Mouse (Mus musculus) thymus, postnatal 10 days (tissue): ENCODE measurements at regions not wholly inside any gene's neighbourhood (a gene's known extent, or its start where the extent isn't known, plus 50 kb on each side); places are given as distances from the start of the nearest gene placed in this dataset.

ENCODE experiments used
- DNase-seq, 2 experiments: peaks; one replicate each; pipeline ENCODE4 v3.0.0; 2021; ENCODE audit warnings: low spot score in 2 of 2

DNA sequence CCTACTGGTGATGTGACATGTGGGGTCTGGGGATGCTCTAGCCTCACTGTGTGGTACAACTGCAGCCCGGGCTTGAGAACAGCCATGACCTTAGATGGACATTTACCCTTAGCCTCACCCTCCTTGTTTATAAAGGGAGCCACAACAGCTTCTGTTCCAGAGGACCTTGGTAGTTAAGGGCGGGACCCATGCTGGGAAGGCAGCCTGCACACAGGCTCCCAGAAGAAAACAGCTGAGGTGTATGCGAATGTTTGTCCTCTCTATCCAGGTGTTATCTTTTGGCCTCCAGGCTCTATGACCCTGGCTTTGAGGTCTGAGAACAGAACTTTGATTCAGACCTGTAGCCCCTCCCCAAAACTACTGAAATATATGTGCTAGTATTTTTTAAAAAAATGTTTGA, 102.1 kb upstream of the Mki67 start:
- no peak for DNase-seq

- no peak for DNase-seq
Measured at GRCm38 (mm10) chr7:135823884-135824750, 108.0 kb upstream of the Mki67 start.

GRCm38 (mm10) chr7:135829246-135829645, 113.1 kb upstream of the Mki67 start:
- DNase-seq, result no peak

GRCm38 (mm10) chr7:135833425-135833824, 117.3 kb upstream of the Mki67 start:
- DNase-seq, result no peak

GRCm38 (mm10) chr7:135836808-135837733, 120.9 kb upstream of the Mki67 start:
- peak in 1 of 2 experiments; percentile 20 for DNase-seq

GRCm38 (mm10) chr7:135844018-135844417, 127.9 kb upstream of the Mki67 start:
- no peak for DNase-seq

- no peak for DNase-seq
Measured at GRCm38 (mm10) chr7:135847304-135847703, 131.1 kb upstream of the Mki67 start.

DNA sequence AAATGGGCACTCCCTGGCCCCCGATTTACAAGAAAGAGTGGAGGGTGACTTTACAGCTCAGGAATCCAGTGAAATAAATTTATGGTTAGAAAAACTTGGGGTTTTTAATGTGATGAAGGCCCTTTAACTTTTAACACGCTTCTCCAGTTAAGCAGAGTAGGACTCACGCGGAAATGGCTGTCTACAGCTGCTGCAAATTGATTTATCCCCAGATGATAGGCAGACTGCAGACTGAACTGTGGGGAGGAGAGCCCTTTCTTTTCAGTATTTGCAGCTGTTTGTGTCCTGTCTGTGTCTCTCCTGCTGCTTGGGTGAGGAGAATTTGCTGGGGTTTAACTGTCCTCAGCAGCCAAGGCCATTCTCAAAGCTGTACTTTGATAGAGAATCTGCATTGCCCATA, 132.0 kb upstream of the Mki67 start:
- no peak for DNase-seq

- no peak for DNase-seq
Measured at GRCm38 (mm10) chr7:135848833-135849232, 132.7 kb upstream of the Mki67 start.

- peak in 1 of 2 experiments; percentile 26 for DNase-seq
Measured at GRCm38 (mm10) chr7:135853127-135853813, 137.1 kb upstream of the Mki67 start.

DNA sequence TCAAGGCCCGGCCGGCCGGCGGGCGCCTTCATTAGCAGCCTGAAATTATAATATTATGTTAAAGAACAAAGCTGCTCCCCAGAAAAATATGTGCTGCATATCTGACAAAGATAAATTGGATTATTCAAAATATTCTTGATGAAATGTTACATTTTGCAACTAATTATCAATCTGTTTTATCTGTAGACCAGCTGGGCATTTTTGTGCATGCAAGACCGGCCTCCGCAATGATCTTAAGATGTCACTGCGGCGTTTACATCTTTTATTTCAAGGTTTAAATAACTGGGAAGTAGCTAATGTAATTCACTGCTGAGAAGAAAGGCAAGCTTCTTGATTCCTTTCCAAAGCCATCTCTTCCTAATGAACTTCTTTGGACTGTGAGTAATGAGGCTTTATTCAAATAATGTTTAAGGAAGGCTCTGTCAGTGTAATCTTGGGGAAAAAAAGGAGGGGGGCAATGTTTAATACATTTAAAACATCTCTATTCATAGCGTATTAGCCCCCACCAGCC, 137.7 kb upstream of the Mki67 start:
- DNase-seq, result no peak

DNA sequence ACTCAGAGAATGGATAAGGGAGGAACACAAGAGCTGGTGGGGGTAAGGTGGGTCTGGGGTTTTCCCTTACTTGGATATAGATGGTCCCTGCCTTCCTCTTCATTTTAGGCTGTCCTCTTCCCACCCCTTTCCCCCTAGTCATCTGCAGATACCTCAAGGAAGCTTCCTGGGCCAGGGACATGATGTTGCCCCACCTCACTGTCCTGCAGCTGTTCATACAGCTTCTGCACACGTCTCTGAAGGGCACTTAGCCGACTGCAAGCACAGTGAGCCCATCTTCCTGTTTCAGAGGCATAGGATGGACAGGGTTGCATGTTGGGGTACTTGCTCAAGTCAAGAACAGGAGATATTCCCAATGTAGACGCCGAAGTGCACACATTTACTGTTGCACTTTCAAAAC, 144.1 kb upstream of the Mki67 start:
- DNase-seq, result no peak

DNA sequence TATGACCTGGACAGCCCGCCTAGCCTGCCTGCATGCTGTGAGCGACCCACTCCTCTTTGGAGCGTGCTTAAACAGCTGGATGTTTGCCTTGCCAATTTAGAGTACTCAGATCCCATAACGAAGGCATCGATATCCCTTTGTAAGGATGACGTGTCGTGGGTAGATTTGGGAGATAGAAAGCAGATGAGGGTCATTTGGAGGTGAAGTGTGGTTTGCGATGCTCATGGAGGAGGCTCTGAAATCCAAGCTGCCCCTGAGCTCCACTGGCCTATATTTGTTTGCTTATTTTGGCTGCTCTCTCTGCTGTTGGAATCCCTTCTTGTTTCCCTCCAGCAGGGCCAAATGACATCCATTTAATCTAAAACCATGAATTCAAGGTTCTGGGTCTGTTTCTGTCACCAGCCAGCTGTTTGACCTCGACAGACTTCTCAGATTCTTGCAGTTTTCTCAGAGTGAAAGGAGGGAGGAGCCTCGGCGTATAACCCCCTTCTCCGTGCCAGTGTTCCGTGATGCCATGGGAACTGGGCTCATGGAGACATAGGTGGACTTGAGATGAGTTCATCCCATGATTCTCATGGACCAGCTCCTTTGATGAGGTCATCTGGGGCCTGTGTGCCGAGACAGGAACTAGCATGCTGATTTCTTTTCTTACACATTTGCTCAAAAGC, 144.7 kb upstream of the Mki67 start:
- no peak for DNase-seq

- DNase-seq, result no peak
Measured at GRCm38 (mm10) chr7:135861409-135861805, 145.2 kb upstream of the Mki67 start.

DNA sequence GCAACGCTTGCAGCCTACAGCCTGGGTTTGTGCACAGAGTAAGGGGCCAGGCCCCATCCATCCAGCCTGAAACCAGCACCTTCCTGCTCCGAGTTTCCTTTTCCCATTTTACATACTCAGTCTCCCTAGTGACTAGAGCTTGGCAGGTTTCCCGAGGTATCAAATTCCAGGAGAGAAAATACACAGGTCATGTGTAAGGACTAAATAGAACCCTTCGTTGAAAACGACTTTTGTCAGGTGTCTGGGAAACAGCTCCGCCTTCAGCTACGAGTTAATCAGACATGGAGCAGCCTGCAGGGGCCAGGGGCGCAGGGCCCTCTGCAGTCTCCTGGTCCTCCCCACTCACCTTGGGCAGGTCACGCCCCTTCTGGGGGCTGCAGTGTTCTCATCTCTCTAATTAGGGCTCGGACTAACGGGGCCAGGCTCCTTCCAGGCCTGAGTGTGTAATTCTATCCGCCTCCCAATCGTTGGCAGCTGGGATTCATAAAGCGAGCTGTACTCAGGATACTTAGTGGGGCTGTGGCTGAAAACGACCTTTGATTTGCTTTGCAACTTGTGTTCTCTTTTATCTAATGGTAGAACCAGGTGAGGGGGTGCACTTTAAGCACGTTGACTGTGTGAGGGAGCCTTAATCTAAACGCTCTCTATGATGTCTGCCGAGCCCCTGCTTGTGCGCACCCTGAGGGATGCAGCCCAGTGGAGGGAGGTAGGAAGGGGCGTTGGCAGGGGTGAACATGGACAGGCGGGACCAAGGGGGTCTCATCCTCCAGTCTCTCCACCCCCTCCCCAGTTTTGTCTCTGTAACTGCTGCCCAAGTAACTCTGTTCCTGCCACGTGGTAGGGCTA, 147.6 kb upstream of the Mki67 start:
- DNase-seq, result no peak

GRCm38 (mm10) chr7:135870981-135871380, 154.8 kb upstream of the Mki67 start:
- no peak for DNase-seq

- no peak for DNase-seq
Measured at GRCm38 (mm10) chr7:135877091-135877874, 161.1 kb upstream of the Mki67 start.

DNA sequence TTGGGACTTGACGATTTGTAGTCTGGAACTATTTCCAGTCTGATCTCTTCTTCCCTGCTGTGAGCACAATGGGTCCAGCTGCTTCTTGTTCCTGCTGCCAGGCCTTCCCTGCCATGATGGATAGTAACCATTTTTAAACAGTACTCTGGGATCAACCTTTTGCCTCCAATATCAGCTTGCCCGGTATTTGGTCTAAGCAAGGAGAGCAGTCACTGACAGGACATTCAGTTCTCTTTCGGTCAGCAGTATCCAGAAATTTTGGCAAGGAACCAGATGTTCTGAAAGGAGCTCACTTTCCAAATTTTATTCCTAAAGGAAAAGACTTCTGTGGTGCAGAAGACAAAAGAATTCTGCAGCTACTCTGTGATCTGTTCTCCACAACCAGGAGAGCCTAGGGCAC, 162.6 kb upstream of the Mki67 start:
- DNase-seq, result no peak

DNA sequence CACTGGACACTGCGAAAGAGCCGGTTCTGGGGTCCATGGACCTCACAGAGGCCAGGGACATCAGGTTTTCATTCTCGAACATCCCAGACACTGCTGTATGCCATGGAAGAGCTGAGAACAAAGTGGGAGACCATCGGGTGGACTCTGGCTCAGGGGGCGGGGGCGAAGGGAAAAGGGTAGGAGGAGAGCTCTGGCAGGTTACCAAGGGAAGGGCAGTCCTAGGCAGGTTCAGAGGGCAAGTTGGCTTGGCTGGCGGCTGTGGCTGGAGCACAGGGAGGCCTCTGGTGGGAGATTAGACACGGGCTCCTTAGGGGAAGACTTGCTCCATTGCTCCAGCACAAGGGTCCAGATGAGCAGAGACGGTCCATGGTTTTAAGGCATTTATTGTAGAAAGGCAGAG, 164.3 kb upstream of the Mki67 start:
- DNase-seq, result no peak

- no peak for DNase-seq
Measured at GRCm38 (mm10) chr7:135882306-135882705, 166.1 kb upstream of the Mki67 start.
